Comparison of ENCODE assay signal across 12 mouse cellular contexts in the genomic region with DNA sequence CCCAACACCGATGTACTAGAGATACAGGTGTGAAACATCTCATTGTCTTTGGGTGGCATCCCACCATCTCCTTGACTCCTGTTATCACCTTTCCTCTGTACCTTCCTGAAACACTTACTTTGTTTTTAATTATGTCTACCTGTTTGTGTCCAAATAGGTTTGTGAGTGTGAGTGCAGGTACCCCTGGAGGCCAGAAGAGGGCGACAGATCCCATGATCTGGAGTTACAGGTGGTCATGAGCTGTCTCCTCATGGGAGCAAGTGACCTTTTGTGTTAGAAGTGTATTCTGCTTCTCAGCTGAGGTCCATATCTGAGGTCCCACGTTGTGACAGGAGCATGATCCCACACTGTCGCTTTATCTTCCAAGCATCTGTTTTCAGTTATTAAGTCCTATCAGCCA. TPM values are rescaled to one million over a fixed set of nuclear protein-coding genes. Genes with fewer than 3 reads are reported as not detected.
A peak's percentile ranks its signal among the peaks of the same experiment; 100 is the strongest.
DNase-seq lines count a peak whose midpoint lies in the region; TF ChIP-seq lines count a peak whose summit lies in the region.
"Had no signal": no experiment of that assay in that cellular context is flagged by ENCODE, and none has a peak within 500 bp of the region (broad histone marks: within the 10 kb centered on the region; RNA-seq: fewer than 3 reads in every experiment).

No protein-coding gene starts in this region.

- H3K36me3 ChIP-seq in ES-E14 (ENCODE audit: control insufficient read depth, insufficient read depth, low read length, poor library complexity, severe bottlenecking), result no peaks in the 10 kb centered on the region
- no peaks in the 10 kb centered on the region for H3K36me3 ChIP-seq in limb, embryonic 10.5 days

- H3K4me3 ChIP-seq in layer of hippocampus, adult 2 months, result no peak overlapping the region
- no peak overlapping the region for H3K4me3 ChIP-seq in ES-E14 (ENCODE audit: insufficient read depth in 1 of 2, low read depth in 1 of 2, low read length in 2 of 2, poor library complexity in 1 of 2, severe bottlenecking in 1 of 2)
- no peak overlapping the region for H3K4me3 ChIP-seq in limb, embryonic 10.5 days

- H3K9ac ChIP-seq in ES-E14 (ENCODE audit: insufficient read depth, low read depth, low read length, poor library complexity, severe bottlenecking), result no peak overlapping the region

- H3K9me3 ChIP-seq in ES-E14 (ENCODE audit: control insufficient read depth, insufficient read depth, low read depth, low read length), result no peaks in the 10 kb centered on the region
- H3K9me3 ChIP-seq in limb, embryonic 10.5 days (replicated peaks), result no peaks in the 10 kb centered on the region

- no peaks in the 10 kb centered on the region for H3K27me3 ChIP-seq in limb, embryonic 10.5 days (ENCODE audit: low read depth, poor library complexity, severe bottlenecking)

- peak; percentile 74 for TF ChIP-seq CTCF in layer of hippocampus, adult 2 months (conservative IDR thresholded peaks at IDR 0.05)

- no peak for DNase-seq in layer of hippocampus, adult 2 months (ENCODE audit: low spot score in 2 of 2)
- DNase-seq in layer of hippocampus, adult 8-10 months (ENCODE audit: low spot score in 2 of 2), result no peak
- peak; percentile 54 for DNase-seq in ES-E14 (ENCODE audit: low read depth, low spot score)
- DNase-seq in adrenal gland, postnatal 14 days, result peak; percentile 35
- peak; percentile 38 for DNase-seq in limb, embryonic 10.5 days (ENCODE audit: low spot score)
- no peak for DNase-seq in urinary bladder, postnatal 4 days (ENCODE audit: low spot score in 2 of 2)
- DNase-seq in gastrocnemius, postnatal 4 days (ENCODE audit: low spot score in 2 of 2), result no peak
- no peak for DNase-seq in natural killer cell, adult 2 months (ENCODE audit: low spot score in 2 of 2)
- DNase-seq: cerebellum, adult 9-10 months; heart, adult 18-20 months had no signal

- H3K4me1 ChIP-seq in ES-E14 (ENCODE audit: control insufficient read depth in 2 of 2, insufficient read depth in 2 of 2, low read length in 2 of 2, poor library complexity in 1 of 2), result no peaks in the 10 kb centered on the region
- no peaks in the 10 kb centered on the region for H3K4me1 ChIP-seq in limb, embryonic 10.5 days

- in situ Hi-C loops in ES-E14 (cut with MboI; ENCODE audit: low sequenced_read_pairs in 2 of 2, unreplicated experiment in 2 of 2), result no loop called here

- 59% methylated on average over 4 of the region's 4 CpGs for WGBS in limb, embryonic 10.5 days

- no peak overlapping the region for H3K27ac ChIP-seq in layer of hippocampus, adult 2 months
- H3K27ac ChIP-seq in ES-E14 (ENCODE audit: insufficient read depth, low read depth, low read length, poor library complexity, severe bottlenecking), result no peak overlapping the region
- no peak overlapping the region for H3K27ac ChIP-seq in limb, embryonic 10.5 days

TF ChIP-seq in ES-E14, 5 proteins besides CTCF, POLR2A, EP300 and RAD21:
- TF ChIP-seq HCFC1 (IDR thresholded peaks at IDR 0.05; ENCODE audit: borderline replicate concordance, insufficient read depth, low read length) (no peak), ZC3H11A (IDR thresholded peaks at IDR 0.05; ENCODE audit: borderline replicate concordance, low read depth, low read length) (peak; percentile 38; the same call in 1 of the 2 replicates)

RNA-seq across cellular contexts. Expression of gene Fam196a, which starts 22.6 kb away (rescaled TPM):
- total RNA-seq in layer of hippocampus, adult 2 months (2021), result 10 to 100 TPM; 10.2 to 10.7 TPM
- total RNA-seq in layer of hippocampus, adult 8-10 months (2022), result 10 to 100 TPM in 3 of 4 experiments, 1 to 10 TPM in 1; 9.4 to 13.1 (median 11.7) TPM
- total RNA-seq in ES-E14 (2012; rRNA removed), result 2.4 and 2.7 TPM in 2 replicates
- total RNA-seq in adrenal gland, postnatal 14 days (2021), result 3.0 TPM in 2 replicates
- 2.1 and 3.0 TPM in 2 replicates for polyA plus RNA-seq in limb, embryonic 10.5 days (2016; fragmentation: Nextera tagmentation; extraction: Ambion mirVana)
- under 1 TPM; 0.54 to 0.83 TPM for total RNA-seq in gastrocnemius, postnatal 4 days (2021)
- total RNA-seq: heart, adult 18-20 months had no signal
- polyA plus RNA-seq: large intestine, adult 2 months; spleen, adult 2 months had no signal

Comparison
In these comparisons a context has a peak if more than half of its experiments do, and no peak if none do; other contexts are left out.
1. DNase-seq: peak in ES-E14 (single experiment), adrenal gland, postnatal 14 days (single experiment) and limb, embryonic 10.5 days (single experiment); none in layer of hippocampus, adult 2 months (0 of 2), layer of hippocampus, adult 8-10 months (0 of 2), urinary bladder, postnatal 4 days (0 of 2), gastrocnemius, postnatal 4 days (0 of 2) and natural killer cell, adult 2 months (0 of 2).